Mouse (Mus musculus) right cerebral cortex, adult 2 months (tissue): ENCODE measurements around the gene Arhgap6.

Experiments used
- DNase-seq, 2 experiments: peaks; one replicate each; pipeline ENCODE4 v3.0.0; 2021 to 2022; ENCODE audit warnings: low spot score in 2 of 2

The Arhgap6 gene

GRCm38 (mm10) chrX:168794974-168795858, at the start of gene Arhgap6:
TSS of gene Arhgap6 (plus strand) at chrX:168795099.
- no peak for DNase-seq

GRCm38 (mm10) chrX:168747011-168747410, 47.9 kb upstream of the Arhgap6 start:
- no peak for DNase-seq

GRCm38 (mm10) chrX:168795859-168796848, 1.3 kb downstream of the Arhgap6 start:
- DNase-seq = peak in 1 of 2 experiments; percentile 2

GRCm38 (mm10) chrX:168804677-168805076, 9.8 kb downstream of the Arhgap6 start:
- DNase-seq = no peak

- no peak for DNase-seq
Observed at GRCm38 (mm10) chrX:168810513-168811265, 15.8 kb downstream of the Arhgap6 start.

GRCm38 (mm10) chrX:168818858-168819257, 24.0 kb downstream of the Arhgap6 start:
- no peak for DNase-seq

- no peak for DNase-seq
Observed at GRCm38 (mm10) chrX:168824166-168824565, 29.3 kb downstream of the Arhgap6 start.

GRCm38 (mm10) chrX:168832343-168832742, 37.4 kb downstream of the Arhgap6 start:
- DNase-seq = no peak

- DNase-seq = no peak
Observed at GRCm38 (mm10) chrX:168848062-168848461, 53.2 kb downstream of the Arhgap6 start.

- DNase-seq = no peak
Observed at GRCm38 (mm10) chrX:168874688-168875087, 79.8 kb downstream of the Arhgap6 start.

- no peak for DNase-seq
Observed at GRCm38 (mm10) chrX:168903557-168903956, 108.7 kb downstream of the Arhgap6 start.

- no peak for DNase-seq
Observed at GRCm38 (mm10) chrX:168904086-168904485, 109.2 kb downstream of the Arhgap6 start.

GRCm38 (mm10) chrX:168907586-168907985, 112.7 kb downstream of the Arhgap6 start:
- DNase-seq = no peak

- DNase-seq = no peak
Observed at GRCm38 (mm10) chrX:168913519-168913918, 118.6 kb downstream of the Arhgap6 start.

GRCm38 (mm10) chrX:168920942-168921341, 126.0 kb downstream of the Arhgap6 start:
- DNase-seq = no peak

- DNase-seq = no peak
Observed at GRCm38 (mm10) chrX:168932420-168932819, 137.5 kb downstream of the Arhgap6 start.

- peak; percentile 17 to 30 for DNase-seq
Observed at GRCm38 (mm10) chrX:168935447-168935846, 140.5 kb downstream of the Arhgap6 start.

GRCm38 (mm10) chrX:168937941-168938340, 143.0 kb downstream of the Arhgap6 start:
- peak; percentile 12 to 13 for DNase-seq

GRCm38 (mm10) chrX:168941684-168942083, 146.8 kb downstream of the Arhgap6 start:
- DNase-seq = no peak

GRCm38 (mm10) chrX:168943217-168943616, 148.3 kb downstream of the Arhgap6 start:
- DNase-seq = no peak

GRCm38 (mm10) chrX:168975444-168975843, 180.5 kb downstream of the Arhgap6 start:
- DNase-seq = peak; percentile 6 to 10
